Mouse (Mus musculus) gastrocnemius, postnatal 4 days (tissue): ENCODE results near the gene Vmn2r29. TPM values are rescaled to one million over a fixed set of nuclear protein-coding genes. Genes with fewer than 3 reads are reported as not detected.
"Not testable (repeated sequence)": the region's sequence is repeated elsewhere in the genome, so short reads cannot be mapped to it uniquely, and the experiment has no call there.

ENCODE experiments used
- DNase-seq, 2 experiments: peaks; one replicate each; pipeline ENCODE4 v3.0.0; 2021 to 2022; ENCODE audit warnings: low spot score in 2 of 2, mixed read lengths in 2 of 2
- long read RNA-seq, 2 experiments: library from polyadenylated mRNA; stranded (forward); transcript quantifications; one replicate each; pipeline ENCODE4 v2.0.0; 2021
- total RNA-seq, 2 experiments: library from RNA; stranded (reverse); gene quantifications; 2 replicates each; pipeline ENCODE4 v1.2.3; 2021

Gene Vmn2r29
- under 1 TPM; 0.22 to 0.23 TPM for total RNA-seq
- long read RNA-seq, experiment 1: 0 reads
- long read RNA-seq, experiment 2: 0 reads

- not testable (repeated sequence) for DNase-seq
These were observed at the start of gene Vmn2r29 for GRCm38 (mm10) chr7:7247228-7247627. TSS of gene Vmn2r29 (minus strand) at chr7:7247328.

DNA sequence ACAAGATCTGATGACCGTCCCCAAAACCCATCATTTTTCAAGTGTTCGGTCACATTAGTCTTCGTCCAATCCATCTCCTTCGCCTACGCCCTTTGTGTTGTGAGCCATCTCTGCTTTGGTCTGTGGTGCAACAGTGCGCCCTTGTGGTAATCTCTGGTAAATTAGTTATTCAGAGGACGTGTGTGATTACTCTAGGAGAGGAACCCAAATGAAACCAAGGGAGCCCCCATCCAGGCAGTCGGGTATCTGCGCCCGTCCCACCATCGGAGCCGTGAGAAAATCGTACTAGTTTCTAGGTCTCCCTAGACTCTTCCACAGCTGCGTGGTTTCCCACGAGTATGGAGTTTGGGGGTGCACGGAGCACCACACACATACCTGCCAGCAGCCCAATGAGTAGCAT lies 48.5 kb upstream of the Vmn2r29 start:
- DNase-seq: no peak

DNA sequence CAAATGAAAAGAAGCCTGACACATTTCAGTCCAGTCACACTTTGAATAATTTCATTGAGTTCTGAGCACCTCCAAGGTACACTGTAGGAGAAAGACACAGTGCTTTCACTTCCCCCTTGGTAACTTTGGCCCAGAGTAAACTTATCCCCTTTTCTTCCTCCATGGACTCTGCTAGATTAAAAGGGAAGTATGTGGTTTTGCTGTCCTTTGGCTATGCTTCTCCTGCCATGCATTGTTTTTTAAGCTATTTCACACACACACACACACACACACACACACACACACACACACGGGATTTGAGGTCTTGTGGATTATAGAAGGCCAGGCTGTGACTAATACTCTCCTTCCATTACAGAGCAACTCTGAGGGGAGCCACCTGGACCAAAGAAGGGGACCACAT lies 34.3 kb upstream of the Vmn2r29 start:
- DNase-seq: no peak

DNA sequence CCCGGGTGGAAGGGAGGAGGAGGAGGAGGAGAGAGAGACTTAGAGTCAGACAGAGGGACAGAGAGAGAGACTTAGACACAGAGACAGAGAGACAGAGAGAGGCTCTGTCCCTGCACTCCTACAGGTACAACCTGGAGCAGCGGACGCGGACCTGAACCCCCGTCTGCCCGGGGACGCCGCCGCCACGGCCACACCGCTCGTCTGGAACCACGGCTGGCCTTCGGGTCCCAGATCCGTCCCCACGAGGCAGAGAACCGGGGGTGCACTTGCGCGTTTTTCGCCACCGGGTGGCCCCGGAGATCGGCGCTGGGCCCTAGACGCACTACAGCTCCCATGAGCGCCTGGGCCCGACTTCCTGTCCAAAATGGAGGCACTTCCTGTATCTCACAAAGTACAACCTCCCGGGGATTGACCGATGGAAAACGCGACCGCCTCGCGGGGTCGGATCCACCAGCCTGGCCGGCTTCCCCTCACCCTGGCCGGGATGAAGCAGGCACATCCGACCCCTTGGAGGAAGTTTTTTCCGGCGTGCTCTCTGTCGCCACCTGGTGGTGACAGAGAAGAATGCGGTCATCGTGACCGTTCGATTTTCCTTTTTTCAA lies 30.9 kb upstream of the Vmn2r29 start, which contains the start of gene Gm45844:
TSS of gene Gm45844 (minus strand) at position 324 of the 602 bp plus-strand sequence.
- DNase-seq: peak; percentile 82 to 87

GRCm38 (mm10) chr7:7277556-7277955 lies 30.4 kb upstream of the Vmn2r29 start:
- peak in 1 of 2 experiments; percentile 26 for DNase-seq

DNA sequence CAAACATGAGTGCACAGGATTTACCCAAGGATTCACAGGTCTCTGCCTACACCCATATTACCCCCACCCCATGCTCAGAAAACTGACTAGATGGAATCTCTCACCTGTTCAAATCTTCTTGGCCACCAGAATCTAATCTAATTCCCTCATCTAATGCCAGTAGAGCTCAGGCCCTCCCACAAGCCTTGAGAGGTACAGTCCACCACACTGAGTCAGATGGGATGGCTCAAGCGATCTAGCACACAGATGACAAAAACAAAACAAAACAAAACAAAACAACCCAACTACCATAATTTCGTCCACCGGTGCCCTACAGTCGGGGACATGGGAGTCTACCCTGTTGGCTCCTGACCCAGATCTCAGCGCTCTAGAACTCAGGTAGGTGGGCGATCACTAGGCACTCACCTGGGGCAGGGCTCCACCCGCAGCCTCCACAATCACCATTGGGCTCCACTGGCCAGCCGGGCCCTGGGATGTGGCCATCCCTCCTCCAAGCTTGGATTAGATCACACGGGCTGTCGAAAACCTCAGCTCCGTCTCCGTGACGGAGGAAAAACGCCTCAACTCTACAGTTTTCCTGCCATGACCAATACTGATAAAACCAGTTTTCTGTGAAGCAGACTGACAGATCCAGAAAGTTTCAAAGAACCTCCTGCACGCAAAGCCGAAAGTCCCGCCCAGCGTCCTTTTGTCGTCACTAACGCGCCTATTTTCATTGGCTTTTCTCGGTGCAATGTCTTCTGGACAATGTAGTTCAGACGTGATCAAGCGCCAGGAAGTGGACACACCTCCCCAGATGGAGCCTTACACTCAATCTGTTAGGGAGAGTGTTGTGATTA lies 37.6 kb downstream of the Vmn2r29 start, which contains the start of gene Zfp772:
TSS of gene Zfp772 (minus strand) at position 686 of the 839 bp plus-strand sequence.
- DNase-seq: peak in 1 of 2 experiments; percentile 13

DNA sequence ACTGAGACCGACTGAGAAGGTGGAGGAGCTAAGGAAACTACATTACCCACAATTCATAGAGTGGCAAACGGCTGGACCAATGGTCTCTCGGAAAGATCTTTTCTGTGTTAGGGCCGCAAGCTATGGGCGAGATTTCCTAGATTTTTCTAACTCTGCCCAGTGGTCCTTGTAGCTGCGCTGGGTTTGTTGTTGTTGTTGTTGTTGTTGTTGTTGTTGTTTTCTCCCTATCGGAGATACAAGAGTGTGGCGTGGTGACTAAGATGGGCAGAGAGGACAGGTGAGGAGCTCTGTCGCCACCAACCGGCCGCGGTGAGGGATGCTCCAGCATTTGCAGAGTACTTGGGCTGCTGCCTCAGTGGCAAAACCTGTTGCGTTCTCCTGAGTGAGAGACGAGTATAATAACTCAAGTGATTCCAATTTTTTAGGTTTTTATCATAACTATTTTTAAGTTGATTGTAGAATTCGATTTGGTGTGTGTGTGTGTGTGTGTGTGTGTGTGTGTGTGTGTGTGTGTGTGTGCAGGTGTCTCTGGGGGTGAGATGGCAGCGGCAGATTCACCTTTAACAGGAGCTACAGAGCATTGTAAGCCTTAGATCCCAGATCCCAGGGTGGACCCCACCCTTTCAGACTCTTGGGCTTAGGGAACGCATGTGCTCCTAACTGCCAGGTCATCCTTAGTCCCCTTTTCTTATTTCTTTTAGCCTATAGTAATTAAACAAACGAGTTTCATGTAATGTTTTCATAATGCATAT lies 58.8 kb downstream of the Vmn2r29 start:
- peak in 1 of 2 experiments; percentile 53 for DNase-seq

- no peak for DNase-seq
These were observed 59.5 kb downstream of the Vmn2r29 start for GRCm38 (mm10) chr7:7187417-7188190.

DNA sequence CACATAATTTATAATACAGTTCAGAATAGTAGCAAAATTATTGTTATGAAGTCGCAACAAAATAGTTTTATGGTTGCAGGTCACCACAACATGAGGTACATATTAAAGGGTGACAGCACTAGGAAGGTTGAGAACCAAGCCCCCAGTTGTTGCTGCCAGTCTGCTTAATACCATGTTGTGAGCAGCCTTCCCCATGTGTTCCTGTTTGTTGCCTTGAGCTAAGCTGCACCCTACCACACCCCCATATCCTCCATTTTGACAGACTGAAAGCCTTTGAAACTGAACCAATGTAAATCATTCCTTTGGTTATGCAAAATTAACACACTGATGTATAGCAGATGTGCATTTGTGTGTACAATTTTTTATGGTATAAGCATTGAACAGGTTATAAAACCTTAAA lies 61.2 kb downstream of the Vmn2r29 start:
- DNase-seq: no peak

Other genes starting within 250 kb of the Vmn2r29 start
- 1 to 10 TPM; 4.1 to 4.7 TPM for gene Zfp954, start 125.8 kb downstream of the Vmn2r29 start, total RNA-seq
- under 1 TPM; 0.20 to 0.26 TPM for gene Zfp773, start 110.6 kb downstream of the Vmn2r29 start, total RNA-seq
- gene Zfp418, start 76.0 kb downstream of the Vmn2r29 start, total RNA-seq: 1 to 10 TPM; 1.2 to 1.5 TPM
- 1 to 10 TPM; 2.4 to 2.7 TPM for gene Zfp772, start 37.3 kb downstream of the Vmn2r29 start, total RNA-seq
- 1 to 10 TPM; 1.1 to 1.8 TPM for gene Gm45844, start 31.0 kb upstream of the Vmn2r29 start, total RNA-seq
- gene Clcn4, start 53.5 kb upstream of the Vmn2r29 start, total RNA-seq: 10 to 100 TPM; 25.5 to 28.1 TPM
- gene Vmn2r30, start 90.3 kb upstream of the Vmn2r29 start, total RNA-seq: not detected
- gene Gm45783, start 127.2 kb upstream of the Vmn2r29 start, total RNA-seq: not detected
- gene Vmn2r31, start 152.4 kb upstream of the Vmn2r29 start, total RNA-seq: not detected
- gene Vmn2r32, start 232.7 kb upstream of the Vmn2r29 start, total RNA-seq: not detected